Mouse (Mus musculus) kidney, postnatal 0 days (tissue): ENCODE results near the gene Dapk2. TPM values are rescaled to one million over a fixed set of nuclear protein-coding genes. Genes with fewer than 3 reads are reported as not detected.
A peak's percentile ranks its signal among the peaks of the same experiment; 100 is the strongest.

Source experiments
- ATAC-seq: fragments of 200-750 bp; cut with Nextera tagmentation; replicated peaks from 2 replicates; pipeline ENCODE4 v1.8.0; 2017; ENCODE audit warnings: low read depth, moderate number of reproducible peaks, moderate TSS enrichment, moderate library complexity; ENCODE audit not compliant: low FRiP score
- DNase-seq: peaks from one replicate; pipeline ENCODE4 v3.0.0-alpha.2; 2016; ENCODE audit warnings: low spot score
- H3K27ac ChIP-seq: fragments of 300-500 bp; sonication (generic); 2 replicates; pipeline ENCODE4 v1.5.1; 2014; ENCODE audit warnings: mild to moderate bottlenecking
- H3K27me3 ChIP-seq: fragments of 300-500 bp; sonication (generic); 2 replicates; pipeline ENCODE4 v1.6.1; 2014; ENCODE audit warnings: low read length, mixed read lengths; ENCODE audit not compliant: insufficient read depth
- H3K36me3 ChIP-seq: fragments of 300-500 bp; sonication (generic); 2 replicates; pipeline ENCODE4 v1.6.1; 2014; ENCODE audit warnings: low read length, mixed read lengths; ENCODE audit not compliant: insufficient read depth
- H3K4me1 ChIP-seq: fragments of 300-500 bp; sonication (generic); replicated peaks from 2 replicates; pipeline ENCODE4 v1.6.1; 2014; ENCODE audit warnings: antibody characterized with exemption, low read length, mixed read lengths; ENCODE audit not compliant: insufficient read depth
- H3K4me2 ChIP-seq: fragments of 300-500 bp; sonication (generic); 2 replicates; pipeline ENCODE4 v1.6.1; 2014; ENCODE audit warnings: mild to moderate bottlenecking, low read length, moderate library complexity, mixed read lengths
- H3K4me3 ChIP-seq: fragments of 300-500 bp; sonication (generic); replicated peaks from 2 replicates; pipeline ENCODE4 v1.5.1; 2014; ENCODE audit warnings: low read depth, low read length
- H3K9ac ChIP-seq: fragments of 300-500 bp; sonication (generic); 2 replicates; pipeline ENCODE4 v1.6.1; 2014; ENCODE audit warnings: low read depth, low read length
- H3K9me3 ChIP-seq: fragments of 300-500 bp; sonication (generic); replicated peaks from 2 replicates; pipeline ENCODE4 v1.6.1; 2016; ENCODE audit warnings: low read length, inconsistent platforms, mixed read lengths
- CTCF ChIP-seq: IDR thresholded peaks from 2 replicates; pipeline ENCODE4 v1.5.1; 2016; ENCODE audit warnings: antibody characterized with exemption, low read depth, mild to moderate bottlenecking, moderate library complexity
- WGBS: fragments of 180-500 bp; shearing (Covaris S2); extraction: QIAGEN DNeasy Blood & Tissue Kit; methylation state at CpG from one replicate; pipeline ENCODE4 v1.1.7; 2014; 5-methylcytosine and 5-hydroxymethylcytosine counted together
- polyA plus RNA-seq: library from polyadenylated mRNA; unstranded; fragments of >200 nt; fragmentation: Nextera tagmentation; extraction: Ambion mirVana; gene quantifications from 2 replicates; pipeline ENCODE4 v1.2.1, GENCODE M21; 2015

The Dapk2 gene
- polyA plus RNA-seq, 1 experiment from 2014 or later = 8.6 TPM

DNA sequence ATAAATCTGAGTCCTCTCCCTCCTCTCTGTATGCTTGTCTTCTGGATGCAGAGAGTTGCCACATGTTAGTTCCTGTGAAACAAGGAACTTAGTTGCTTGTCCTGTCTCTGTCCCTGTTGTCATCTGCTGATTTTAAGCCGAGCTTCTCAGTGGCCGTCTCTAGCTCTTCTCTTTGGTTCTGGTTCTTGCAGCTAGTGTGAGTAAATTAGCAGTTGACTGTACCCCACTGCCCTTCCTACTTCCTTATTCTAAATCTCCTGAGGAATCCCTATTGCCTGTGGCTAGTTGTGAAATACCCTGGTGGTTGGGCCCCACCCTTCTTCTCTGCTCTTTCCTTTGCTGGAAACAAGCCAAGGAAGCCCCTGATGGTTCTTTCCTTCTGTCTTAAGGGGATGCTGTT is 26.6 kb upstream of the Dapk2 start:
- peaks cover 17% of the 10 kb centered on the region for H3K36me3 ChIP-seq
- H3K4me3 ChIP-seq = no peak overlapping the region
- no peak overlapping the region for H3K9ac ChIP-seq
- DNase-seq (no peak), ATAC-seq (no peak)
- H3K27ac ChIP-seq = no peak overlapping the region
- TF ChIP-seq CTCF = no peak
- WGBS = 96% methylated on average over 2 of the region's 2 CpGs
- H3K4me2 ChIP-seq = no peak overlapping the region
- no peaks in the 10 kb centered on the region for H3K9me3 ChIP-seq
- H3K27me3 ChIP-seq = no peaks in the 10 kb centered on the region
- H3K4me1 ChIP-seq = peaks cover 6% of the 10 kb centered on the region; the same call in 1 of the 2 replicates

- Histone ChIP-seq H3K36me3 (peaks cover 47% of the 10 kb centered on the region), H3K27ac (no peak overlapping the region), H3K27me3 (no peaks in the 10 kb centered on the region), H3K4me1 (no peaks in the 10 kb centered on the region), H3K4me2 (no peak overlapping the region), H3K9me3 (no peaks in the 10 kb centered on the region), H3K4me3 (no peak overlapping the region), H3K9ac (no peak overlapping the region)
- TF ChIP-seq CTCF = peak; percentile 63
- WGBS = 53% methylated on average over 4 of the region's 4 CpGs
- ATAC-seq (no peak), DNase-seq (no peak)
These were observed 22.1 kb upstream of the Dapk2 start for GRCm38 (mm10) chr9:66135967-66136366.

DNA sequence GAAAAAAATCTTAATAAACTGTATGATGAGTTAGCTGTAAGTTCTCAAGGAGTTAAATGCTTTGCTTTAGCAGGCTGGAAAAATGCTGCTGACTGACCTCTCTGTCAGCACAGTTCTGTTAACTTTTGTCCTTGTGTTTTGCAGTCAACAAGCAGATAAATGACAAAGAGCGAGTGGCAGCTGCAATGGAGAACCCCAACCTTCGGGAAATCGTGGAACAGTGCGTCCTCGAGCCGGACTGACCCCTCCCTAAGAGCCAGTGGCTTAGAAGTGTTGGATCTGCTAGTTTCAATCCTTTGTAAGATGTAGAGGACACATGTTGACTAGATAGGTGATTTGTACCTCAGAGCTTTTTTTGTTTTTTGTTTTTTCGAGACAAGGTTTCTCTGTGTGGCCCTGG is 19.8 kb upstream of the Dapk2 start:
- WGBS = 93% methylated on average over 7 of the region's 7 CpGs
- Histone ChIP-seq H3K36me3 (peaks cover 40% of the 10 kb centered on the region), H3K27ac (no peak overlapping the region), H3K27me3 (no peaks in the 10 kb centered on the region), H3K9me3 (no peaks in the 10 kb centered on the region), H3K4me3 (no peak overlapping the region), H3K9ac (no peak overlapping the region), H3K4me2 (no peak overlapping the region), H3K4me1 (no peaks in the 10 kb centered on the region)
- ATAC-seq (no peak), DNase-seq (no peak)
- TF ChIP-seq CTCF = no peak

GRCm38 (mm10) chr9:66142265-66142664 is 15.8 kb upstream of the Dapk2 start:
- Histone ChIP-seq H3K27me3 (no peaks in the 10 kb centered on the region), H3K4me3 (no peak overlapping the region), H3K9me3 (no peaks in the 10 kb centered on the region), H3K4me1 (no peaks in the 10 kb centered on the region), H3K4me2 (no peak overlapping the region), H3K27ac (no peak overlapping the region), H3K36me3 (peaks cover 29% of the 10 kb centered on the region), H3K9ac (no peak overlapping the region)
- DNase-seq (no peak), ATAC-seq (no peak)
- TF ChIP-seq CTCF = no peak
- 74% methylated on average over 1 of the region's 1 CpGs for WGBS

DNA sequence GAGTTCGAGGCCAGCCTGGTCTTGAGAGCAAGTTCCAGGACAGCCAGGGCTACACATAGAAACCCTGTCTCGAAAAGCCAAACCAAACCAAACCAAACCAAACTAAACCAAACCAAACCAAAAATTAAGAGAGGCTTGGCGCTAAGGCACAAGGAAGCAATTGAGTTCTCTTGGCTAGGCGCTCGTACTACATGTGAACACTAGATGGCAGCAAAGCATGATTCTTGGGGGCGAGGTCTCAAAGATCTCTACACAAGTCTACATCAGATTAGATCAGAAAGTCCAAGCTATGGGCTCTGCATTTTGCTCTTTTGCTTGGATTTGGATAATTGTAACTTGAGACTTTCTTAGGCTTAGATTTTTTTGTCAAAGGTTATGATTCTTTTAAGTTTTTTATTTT is 13.8 kb upstream of the Dapk2 start:
- H3K9ac ChIP-seq = no peak overlapping the region
- H3K4me3 ChIP-seq = no peak overlapping the region
- 7% methylated on average over 6 of the region's 6 CpGs for WGBS
- no peak overlapping the region for H3K27ac ChIP-seq
- H3K4me2 ChIP-seq = no peak overlapping the region
- H3K36me3 ChIP-seq = peaks cover 12% of the 10 kb centered on the region
- DNase-seq = peak; percentile 90
- peak; percentile 92 for TF ChIP-seq CTCF
- no peak for ATAC-seq
- H3K9me3 ChIP-seq = no peaks in the 10 kb centered on the region
- no peaks in the 10 kb centered on the region for H3K27me3 ChIP-seq
- H3K4me1 ChIP-seq = no peaks in the 10 kb centered on the region

- no peak overlapping the region for H3K4me3 ChIP-seq
- no peak overlapping the region for H3K4me2 ChIP-seq
- no peak overlapping the region for H3K27ac ChIP-seq
- no peak overlapping the region for H3K9ac ChIP-seq
- H3K36me3 ChIP-seq = no peaks in the 10 kb centered on the region
- no peaks in the 10 kb centered on the region for H3K4me1 ChIP-seq
- no peaks in the 10 kb centered on the region for H3K9me3 ChIP-seq
- H3K27me3 ChIP-seq = no peaks in the 10 kb centered on the region
- ATAC-seq = no peak
- no peak for TF ChIP-seq CTCF
- DNase-seq = no peak
These were observed 11.9 kb upstream of the Dapk2 start for GRCm38 (mm10) chr9:66146141-66146540.

- DNase-seq = no peak
- H3K4me1 ChIP-seq = no peaks in the 10 kb centered on the region
- H3K9ac ChIP-seq = no peak overlapping the region
- 44% methylated on average over 9 of the region's 9 CpGs for WGBS
- H3K4me3 ChIP-seq = no peak overlapping the region
- no peaks in the 10 kb centered on the region for H3K9me3 ChIP-seq
- no peak overlapping the region for H3K4me2 ChIP-seq
- no peak overlapping the region for H3K27ac ChIP-seq
- H3K36me3 ChIP-seq = no peaks in the 10 kb centered on the region
- ATAC-seq = no peak
- no peak for TF ChIP-seq CTCF
- no peaks in the 10 kb centered on the region for H3K27me3 ChIP-seq
These were observed 6.0 kb upstream of the Dapk2 start for GRCm38 (mm10) chr9:66152011-66152410.
